Mouse (Mus musculus) frontal cortex, adult 2 months (tissue): ENCODE measurements around the gene Pcnx2. TPM values are rescaled to one million over a fixed set of nuclear protein-coding genes. Genes with fewer than 3 reads are reported as not detected.
A peak's percentile ranks its signal among the peaks of the same experiment; 100 is the strongest.

Source experiments
- DNase-seq, 2 experiments: peaks; one replicate each; pipeline ENCODE4 v3.0.0; 2022; ENCODE audit warnings: low spot score in 1 of 2; ENCODE audit errors: extremely low spot score in 1 of 2
- polyA plus RNA-seq: library from polyadenylated mRNA; depleted of rRNA; stranded (reverse); fragments of >200 nt; gene quantifications from 2 replicates; pipeline ENCODE4 v1.2.3, GENCODE M21; 2012

Pcnx2 gene
- polyA plus RNA-seq, 1 experiment = 47.8 TPM

DNA sequence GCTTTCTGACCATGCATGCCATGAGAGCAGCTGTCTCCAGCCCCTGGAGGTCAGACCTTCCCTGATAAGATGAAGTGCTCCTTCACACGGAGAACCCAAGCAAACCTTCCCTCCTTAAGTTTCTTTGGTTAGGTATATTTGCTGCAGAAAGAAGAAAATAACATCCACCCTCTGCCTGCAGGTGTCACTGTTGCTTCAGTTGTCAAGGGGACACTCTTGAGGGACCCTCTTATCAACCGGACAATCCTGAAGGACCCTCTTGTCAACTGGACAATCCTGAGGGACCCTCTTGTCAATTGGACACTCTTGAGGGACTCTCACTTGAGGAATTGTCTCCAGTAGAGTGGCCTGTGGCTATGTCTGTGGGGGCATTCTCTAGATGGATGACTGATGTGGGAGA is 73.4 kb downstream of the Pcnx2 start:
- DNase-seq = peak in 1 of 2 experiments; percentile 40

DNA sequence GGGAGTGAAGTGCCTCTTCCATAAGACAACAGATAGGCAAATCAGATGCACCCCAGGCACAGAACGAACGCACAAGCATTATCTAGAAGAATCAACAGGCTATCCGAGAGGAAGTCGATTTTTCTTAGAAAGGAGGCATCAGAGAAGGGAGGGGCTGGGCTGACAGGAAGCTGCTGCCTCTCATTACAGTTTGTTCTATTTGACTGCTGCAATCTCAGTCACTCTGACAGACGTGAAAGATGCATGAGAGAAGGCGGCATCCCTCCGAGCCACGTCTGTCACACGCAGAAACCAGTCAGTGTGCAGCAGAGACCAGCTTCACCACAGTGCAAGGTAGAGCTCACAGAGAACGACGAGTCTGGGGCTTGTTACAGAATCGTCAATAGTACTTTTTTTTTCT is 74.4 kb downstream of the Pcnx2 start:
- no peak for DNase-seq

DNA sequence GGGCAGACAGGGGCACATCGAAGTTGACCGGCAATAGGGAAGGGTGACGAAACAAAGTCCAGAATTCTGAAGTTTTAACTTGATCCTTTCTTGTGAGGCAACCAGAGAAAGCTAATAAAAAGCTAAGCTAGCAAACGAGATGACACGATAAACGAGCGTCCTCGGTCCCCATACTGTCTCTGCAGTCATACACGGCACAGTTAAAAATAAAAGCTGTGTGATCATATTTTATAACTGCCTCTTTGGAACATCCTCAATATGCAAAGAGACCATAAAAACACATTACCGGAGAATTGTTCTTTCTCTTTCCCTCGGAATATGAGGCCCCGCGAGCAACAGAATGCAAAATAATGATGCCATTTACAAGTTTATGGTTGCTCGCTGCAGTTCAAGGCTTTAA is 76.1 kb downstream of the Pcnx2 start:
- DNase-seq = no peak

DNA sequence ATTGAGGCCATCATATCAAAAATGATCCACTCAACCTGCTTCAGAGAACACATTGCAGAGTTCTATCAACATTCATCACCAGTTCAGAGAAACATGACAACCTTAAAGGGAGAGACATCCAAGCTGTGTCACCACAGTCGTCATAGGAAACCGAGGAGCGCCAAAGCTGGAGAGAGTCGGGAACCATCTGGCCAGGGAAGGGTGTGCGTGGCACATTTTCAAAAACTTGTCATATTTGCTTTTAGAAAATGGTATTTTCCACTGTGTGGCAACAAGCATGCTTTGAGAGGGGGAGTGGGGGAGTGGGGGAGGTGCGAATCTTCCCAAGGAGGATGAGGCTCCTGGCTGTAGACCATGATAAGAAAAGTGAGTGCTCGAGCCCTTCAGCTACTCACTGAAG is 78.3 kb downstream of the Pcnx2 start:
- DNase-seq = peak; percentile 73 to 85

DNA sequence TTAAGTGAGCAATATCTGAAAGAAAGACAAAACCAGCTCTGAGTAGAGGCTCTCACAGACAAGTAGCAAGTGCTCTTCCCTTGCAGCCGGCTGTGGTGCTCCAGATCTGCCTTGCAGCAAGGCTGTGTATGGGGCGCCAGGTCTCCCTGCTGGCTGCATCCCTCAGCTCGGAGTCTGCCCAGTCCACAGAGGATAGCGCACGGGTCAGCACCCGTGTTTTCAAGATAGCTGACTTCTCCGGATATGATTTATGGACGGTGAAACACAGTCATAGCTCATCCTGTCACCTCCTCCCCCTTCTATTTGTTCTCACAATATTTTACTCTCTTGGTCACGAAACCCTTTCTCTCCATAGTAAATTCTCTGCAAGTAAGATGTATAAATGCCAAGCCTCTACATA is 79.3 kb downstream of the Pcnx2 start:
- DNase-seq = no peak

DNA sequence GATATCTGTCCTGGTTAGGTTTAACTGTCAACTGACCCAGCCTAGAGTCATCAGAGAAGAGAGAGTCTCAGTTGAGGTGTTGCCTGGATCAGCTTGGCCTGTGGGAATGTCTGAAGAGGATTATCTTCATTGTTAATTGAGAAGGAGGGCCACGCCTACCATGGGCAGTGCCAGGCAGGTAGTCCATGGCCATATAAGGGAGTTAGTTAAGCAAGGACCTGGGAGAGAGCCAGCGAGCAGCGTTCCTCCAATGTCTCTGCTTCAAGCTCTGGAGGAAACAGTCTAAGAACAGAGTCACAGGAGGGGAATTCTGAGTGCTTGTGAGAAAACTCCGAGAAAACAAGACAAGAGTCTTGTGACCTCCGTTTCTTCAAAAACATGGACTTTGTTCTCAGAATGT is 81.4 kb downstream of the Pcnx2 start:
- no peak for DNase-seq

DNA sequence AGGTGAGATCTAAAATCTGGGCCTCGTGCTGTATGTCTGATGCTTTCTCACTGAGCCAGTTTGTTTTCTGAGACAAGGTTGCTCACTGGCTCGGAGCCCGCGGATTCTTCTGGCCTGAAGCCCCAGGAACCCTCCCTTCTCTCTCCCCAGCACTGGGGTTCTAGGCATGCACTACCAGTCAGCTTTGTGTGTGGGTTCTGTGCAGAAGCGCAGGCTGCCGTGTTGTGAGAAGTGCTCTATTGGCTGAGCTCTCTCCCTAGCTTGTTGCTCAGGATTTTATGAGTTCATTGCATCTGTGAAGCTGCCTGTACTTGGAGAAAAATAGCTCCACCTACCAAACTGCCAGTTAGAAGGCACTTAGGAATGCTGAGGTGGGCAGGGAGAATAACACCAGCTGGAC is 89.3 kb downstream of the Pcnx2 start:
- DNase-seq = peak; percentile 78 to 80

DNA sequence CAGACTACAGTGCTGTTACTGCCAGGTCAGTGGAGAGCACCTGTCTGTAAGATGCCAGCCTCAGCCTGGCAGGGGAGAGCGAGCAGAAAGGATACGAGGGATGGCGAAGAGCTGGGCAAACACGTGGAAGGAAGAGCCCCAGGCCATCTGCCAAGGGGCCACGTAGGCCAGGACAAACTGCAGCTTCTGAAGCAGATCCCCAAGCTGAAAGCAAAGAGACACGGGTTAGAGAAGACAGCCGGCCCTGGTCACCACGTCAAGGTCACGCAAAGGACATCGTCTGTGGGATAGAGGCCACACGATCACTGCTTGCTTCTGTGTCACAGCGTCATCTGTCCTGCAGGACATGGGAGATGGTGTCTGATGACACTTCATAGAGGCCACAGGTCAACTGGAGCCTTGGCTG is 90.2 kb downstream of the Pcnx2 start:
- DNase-seq = no peak

DNA sequence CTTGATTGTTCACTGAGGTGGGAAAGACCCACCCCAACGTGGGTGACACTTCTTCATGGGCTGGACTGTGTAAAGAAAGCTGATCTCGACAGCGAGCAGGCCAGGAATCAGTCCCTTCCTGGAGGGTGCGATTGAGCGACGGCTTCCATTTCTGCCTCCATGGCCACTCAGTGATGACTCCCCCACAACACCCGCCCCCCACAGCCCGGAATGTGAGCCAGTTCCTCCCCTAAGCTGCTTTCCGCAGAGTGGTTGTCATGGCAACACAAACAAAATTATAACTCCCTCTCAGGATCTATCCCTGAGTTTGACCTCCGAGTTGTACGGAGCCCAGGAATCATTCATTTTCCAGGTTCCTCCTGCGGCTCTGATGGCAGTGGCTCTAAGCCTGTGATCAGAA is 91.7 kb downstream of the Pcnx2 start:
- DNase-seq = peak in 1 of 2 experiments; percentile 66

DNA sequence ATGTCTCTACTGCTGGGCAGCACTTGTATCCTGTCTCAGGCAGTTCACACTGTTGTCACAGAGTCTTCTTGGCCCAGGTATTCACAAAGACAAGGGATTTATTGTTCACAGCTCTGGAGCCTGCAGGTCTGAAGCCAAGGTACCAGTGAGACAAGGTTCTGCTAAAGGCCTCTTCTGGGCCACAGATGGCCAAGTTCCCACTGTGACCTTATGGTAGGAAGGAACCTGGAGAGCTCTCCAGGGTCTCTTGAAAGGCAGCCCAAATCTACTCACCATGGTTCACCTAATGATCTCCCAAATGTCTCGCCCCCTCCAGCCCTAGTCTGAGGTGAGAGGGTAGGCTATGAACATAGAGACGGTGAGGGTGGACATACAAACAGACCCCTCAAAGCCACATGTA is 101.1 kb downstream of the Pcnx2 start:
- no peak for DNase-seq

DNA sequence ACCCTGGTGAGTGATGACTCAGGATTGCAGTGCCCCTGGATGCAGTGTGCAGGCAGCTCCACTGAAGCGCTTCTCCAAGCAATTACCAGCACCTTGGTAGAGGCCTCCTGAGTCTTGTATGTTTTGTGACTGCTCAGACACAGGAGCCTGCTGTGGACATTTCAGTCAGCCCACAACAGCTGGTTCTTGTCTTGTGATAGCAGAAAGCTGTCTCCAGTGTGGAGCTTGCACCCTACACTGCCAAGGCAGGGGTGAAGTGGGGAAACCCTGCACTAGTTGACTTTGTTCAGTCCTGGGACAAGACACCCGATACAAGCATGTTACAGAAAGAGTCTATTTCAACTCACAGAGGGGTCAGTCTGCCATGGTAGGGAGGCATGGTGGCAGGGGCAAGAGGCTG is 102.8 kb downstream of the Pcnx2 start:
- DNase-seq = no peak

DNA sequence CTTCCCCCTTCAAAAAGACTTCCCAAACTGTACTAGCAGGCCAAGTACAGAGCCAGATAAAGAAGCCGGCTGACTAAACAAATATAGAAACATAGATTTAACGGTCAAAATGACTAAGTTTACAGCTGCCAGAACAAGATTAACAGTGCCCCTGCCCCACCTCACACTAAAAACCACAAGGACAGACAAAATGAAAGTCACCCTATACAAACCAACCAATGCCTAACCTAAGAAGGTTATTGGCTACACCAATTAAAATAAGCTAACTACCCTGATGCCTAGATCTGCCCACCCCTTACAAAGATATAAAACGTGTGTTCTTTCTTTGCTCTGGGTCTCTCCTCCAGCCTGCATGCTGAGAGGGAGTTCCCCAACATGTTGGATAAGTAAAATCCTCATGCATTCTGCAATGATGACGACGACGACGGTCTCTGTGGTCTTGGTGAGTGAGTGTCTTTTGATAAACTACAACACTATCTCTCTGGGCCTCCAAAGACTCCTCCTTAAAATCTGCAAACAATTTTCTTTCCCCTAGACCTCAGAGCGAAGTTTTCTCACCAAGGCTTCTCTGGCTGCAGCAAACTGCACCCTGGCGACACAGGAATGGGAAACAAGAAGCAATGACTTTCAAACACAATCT is 105.2 kb downstream of the Pcnx2 start:
- DNase-seq = no peak

DNA sequence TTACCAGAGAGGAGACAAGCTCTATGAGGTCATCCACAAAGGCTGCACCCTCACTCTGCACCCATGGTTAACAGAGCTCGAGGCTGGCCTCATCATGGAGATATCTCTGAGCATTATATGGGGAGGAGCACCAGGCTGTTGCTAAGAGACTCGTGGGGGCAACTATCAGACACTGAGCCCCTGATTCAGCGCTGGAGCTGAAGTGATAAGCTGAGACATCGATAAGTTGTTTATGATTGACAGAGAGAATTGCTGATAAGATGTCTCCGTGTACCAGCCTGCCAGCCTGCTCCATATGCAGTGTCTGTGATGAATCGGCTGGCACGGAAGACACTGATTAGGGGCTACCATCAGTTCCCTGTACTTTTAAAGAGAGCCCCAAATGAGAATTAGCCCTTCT is 111.2 kb downstream of the Pcnx2 start:
- DNase-seq = no peak

DNA sequence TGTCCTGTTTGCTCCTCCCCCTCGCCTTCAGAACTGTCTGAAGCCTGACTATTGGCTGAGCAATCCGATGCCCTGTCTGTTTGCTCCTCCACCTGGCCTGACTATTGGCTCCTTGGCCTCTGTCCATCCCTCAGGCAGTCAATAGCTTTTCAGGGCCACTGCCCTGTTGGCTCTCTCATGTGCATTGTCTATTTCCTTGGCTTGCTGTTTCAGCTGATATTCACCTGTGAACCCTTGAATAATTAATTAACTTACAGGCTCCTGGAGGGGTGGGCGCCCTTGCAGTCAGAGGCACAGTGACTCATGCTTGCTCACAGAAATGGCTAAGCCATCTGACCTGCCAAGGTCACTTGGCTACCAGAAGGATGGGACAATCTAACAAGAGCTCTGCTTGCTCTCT is 116.0 kb downstream of the Pcnx2 start:
- DNase-seq = no peak

DNA sequence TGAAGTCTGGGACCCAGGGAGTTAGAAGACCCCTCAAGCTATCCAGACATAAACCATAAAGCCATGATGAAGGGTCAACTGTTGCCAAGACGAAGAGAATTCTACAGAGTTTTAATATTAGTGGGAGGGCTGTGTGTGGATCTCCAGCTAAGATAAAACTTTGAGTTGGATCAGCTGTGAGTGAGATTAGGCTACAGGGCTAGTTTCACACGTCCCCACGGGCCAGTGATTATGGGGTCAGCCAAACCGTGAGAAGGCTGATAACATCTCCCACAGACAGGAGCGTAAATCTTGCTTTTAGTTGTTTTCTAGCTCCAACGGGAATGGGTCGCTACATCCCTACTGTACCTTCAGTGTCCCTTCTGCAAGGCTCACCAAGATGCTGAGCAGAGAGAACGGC is 118.5 kb downstream of the Pcnx2 start:
- no peak for DNase-seq

DNA sequence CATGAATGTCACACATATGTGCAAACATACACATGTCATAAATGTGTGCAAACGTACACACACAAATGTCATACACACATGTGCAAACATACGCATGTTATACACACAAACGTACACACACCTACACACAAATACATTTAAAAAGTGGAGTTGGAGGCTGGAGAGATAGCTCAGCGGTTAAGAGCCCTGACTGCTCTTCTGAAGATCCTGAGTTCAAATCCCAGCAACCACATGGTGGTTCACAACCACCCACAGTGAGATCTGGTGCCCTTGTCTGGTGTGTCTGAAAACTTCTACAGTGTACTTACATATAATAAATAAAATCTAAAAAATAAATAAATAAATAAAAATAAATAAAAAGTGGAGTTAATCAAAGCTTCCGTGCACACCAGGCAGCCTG is 119.2 kb downstream of the Pcnx2 start:
- DNase-seq = no peak

DNA sequence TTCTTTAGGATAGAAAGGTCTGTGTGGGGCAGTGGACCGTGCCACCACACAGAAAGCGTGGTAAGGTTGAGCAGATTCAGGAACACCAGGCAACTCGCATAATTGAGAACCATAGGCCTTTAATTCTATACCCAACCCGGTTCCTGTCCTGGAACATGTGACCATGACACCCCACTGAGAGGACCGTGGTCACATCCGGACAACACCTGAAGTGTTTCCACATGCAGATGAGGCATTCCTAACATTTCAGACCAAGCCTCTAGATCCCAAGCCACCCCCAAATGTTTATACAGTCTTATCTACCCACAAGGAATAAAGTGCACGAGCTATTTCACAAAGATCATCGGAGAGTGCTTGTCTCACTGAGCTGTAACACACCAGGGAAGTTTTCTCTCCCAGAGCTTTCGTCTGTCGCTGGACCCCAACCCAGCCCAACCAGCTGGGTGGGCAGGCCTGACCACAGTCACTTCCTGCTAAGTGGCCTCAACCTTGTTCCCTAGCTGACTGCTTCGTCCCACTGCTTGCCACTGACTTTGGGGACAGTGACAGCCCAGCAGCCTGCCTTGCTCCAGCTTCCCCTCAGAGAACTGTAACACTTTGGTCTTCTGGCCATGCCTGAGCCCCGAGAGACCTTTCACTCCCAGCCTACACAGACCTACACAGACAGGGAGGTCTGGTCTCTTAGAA is 120.5 kb downstream of the Pcnx2 start:
- DNase-seq = no peak

DNA sequence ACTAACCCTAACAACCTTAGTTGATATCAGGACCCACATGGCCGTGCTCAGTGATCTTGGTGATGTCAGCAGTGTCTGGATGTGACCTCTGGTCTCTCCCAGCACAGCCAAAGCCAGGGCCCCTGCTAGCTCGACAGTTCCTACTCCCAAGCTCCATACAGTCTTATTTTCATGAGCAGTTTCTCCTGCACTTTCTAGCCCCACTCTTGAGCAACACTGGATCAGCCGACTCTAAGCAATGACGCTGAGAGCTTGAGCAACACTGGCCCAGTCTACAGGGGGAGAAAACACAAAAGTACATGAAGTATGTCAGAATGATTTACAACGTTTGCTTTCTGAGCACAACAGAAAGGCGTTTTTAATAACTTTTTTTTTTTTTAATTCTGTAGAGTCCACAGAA is 121.3 kb downstream of the Pcnx2 start:
- DNase-seq = no peak

DNA sequence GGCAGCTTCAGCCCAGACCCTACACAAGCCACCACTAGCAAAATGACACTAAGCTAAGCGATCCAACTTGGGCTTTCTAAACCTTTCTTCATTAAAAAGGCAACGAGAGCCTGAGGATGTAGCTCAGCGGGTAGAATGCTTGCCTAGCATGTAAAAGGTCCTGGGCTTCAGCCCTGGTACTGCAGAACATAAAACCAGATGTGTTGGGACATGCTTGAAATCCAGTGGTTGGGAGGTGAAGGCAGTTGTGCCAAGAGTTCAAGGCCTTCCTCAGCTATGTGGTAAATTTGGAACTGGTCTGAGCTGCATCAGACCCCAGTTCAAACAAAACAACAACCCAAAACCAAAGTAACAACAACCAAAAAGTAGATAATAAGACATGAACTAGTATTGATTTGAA is 121.8 kb downstream of the Pcnx2 start:
- DNase-seq = no peak

DNA sequence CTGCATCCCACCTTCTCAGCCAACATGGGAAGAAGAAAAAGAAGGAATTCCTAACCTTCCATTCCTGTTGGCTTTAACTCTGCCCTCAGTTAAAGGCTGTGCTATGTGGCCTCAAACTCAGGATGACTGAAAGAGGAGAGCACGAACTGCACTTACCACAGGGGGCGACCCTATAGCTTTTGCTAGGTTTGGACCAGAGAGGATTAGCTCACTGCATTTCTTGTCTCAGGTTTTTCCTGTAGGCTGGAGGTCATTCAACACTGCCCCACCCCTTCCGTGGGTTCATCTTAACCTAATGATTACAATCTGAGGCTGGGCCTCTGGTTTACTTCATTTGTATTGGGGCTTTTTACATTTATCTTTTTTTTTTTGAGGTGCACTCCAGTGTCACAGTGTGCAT is 123.1 kb downstream of the Pcnx2 start:
- no peak for DNase-seq

DNA sequence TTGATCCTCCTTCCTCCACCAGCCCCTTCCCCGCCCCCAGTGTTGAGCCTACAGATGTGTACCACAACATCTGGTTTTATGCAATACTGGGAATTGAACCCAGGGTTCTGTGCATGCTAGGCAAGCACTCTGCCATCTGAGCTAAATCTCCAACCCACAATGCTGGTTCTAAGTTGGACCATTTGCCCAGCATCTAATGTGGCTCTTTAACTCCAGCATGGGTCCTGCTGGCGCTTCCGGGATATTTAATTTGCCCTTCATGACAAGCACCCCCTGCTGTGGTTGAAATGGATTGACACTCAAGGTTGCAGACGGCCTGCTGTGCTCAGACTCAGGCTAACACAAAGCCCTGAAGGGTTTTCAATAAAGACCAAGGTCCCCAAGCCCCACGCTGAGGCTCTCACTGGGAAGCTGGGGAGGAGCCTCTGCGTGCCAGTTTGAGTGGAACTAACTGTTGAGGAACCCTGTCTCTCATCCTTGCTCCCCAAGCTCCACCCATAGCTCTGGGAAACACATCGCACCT is 124.8 kb downstream of the Pcnx2 start:
- no peak for DNase-seq

DNA sequence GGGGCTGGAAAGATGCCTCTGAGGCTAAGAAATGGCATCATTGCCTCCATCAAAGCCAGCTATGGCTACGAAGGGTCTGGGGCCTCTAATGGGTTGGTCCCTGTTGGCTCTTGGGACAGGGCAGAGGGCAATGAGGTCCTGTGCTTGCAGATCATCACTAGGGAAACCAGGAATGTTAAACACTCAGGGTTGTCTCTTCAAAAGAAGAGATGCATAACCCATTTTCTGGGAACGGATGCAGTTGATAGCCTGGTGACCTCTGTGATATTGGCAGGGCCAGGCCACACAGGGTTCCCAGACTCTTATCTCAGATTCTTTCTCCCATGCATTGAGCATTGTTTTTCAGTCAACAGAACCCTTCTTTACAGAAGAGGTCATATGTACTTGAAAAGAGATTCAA is 125.8 kb downstream of the Pcnx2 start:
- no peak for DNase-seq
